In genomic region chr11:30765076-30765475, GRCm38 (mm10) we compare ENCODE assay signal across 19 mouse cellular contexts. TPM values are rescaled to one million over a fixed set of nuclear protein-coding genes. Genes with fewer than 3 reads are reported as not detected.
DNase-seq lines count a peak whose midpoint lies in the region; TF ChIP-seq lines count a peak whose summit lies in the region.
"Had no signal": no experiment of that assay in that cellular context is flagged by ENCODE, and none has a peak within 500 bp of the region (broad histone marks: within the 10 kb centered on the region; RNA-seq: fewer than 3 reads in every experiment).

No protein-coding gene starts in this region.

- no peak overlapping the region for H3K27ac ChIP-seq in cerebellum, adult 2 months (ENCODE audit: insufficient read depth, low read length)
- H3K27ac ChIP-seq: embryonic facial prominence, embryonic 13.5 days; embryonic facial prominence, embryonic 15.5 days; forebrain, embryonic 10.5 days; forebrain, embryonic 12.5 days had no signal

- TF ChIP-seq CTCF in cerebellum, adult 2 months (IDR thresholded peaks at IDR 0.05; ENCODE audit: borderline replicate concordance, insufficient read depth, low read depth, low read length) = no peak

- no peak for TF ChIP-seq POLR2A in cerebellum, adult 2 months (IDR thresholded peaks at IDR 0.05; ENCODE audit: borderline replicate concordance, insufficient read depth, low read length)

- DNase-seq in cerebellum, postnatal 10 days = peak; percentile 63 to 75
- no peak for DNase-seq in cerebellum, adult 2 months
- DNase-seq in left cerebral cortex, postnatal 4 days = peak; percentile 64
- DNase-seq in left cerebral cortex, postnatal 14 days (ENCODE audit: low spot score in 2 of 2) = no peak
- DNase-seq in A20 (ENCODE audit: low read depth, low spot score) = peak; percentile 0
- DNase-seq: adrenal gland, adult 2 months; adrenal gland, postnatal 10 days; adrenal gland, postnatal 25 days; cerebellum, adult 11 months; cerebellum, adult 8-10 months; cerebellum, adult 9-11 months; cerebellum, postnatal 36 days; embryo, embryonic 11 days; forebrain, postnatal 0 days had no signal

- intact Hi-C loops in left cerebral cortex, postnatal 4 days (cut with DNase I) = no loop called here
- intact Hi-C loops in left cerebral cortex, postnatal 14 days (cut with DNase I) = no loop called here

- H3K4me3 ChIP-seq in cerebellum, adult 2 months (replicated peaks; ENCODE audit: insufficient read depth, low read depth, low read length) = no peak overlapping the region
- H3K4me3 ChIP-seq: embryonic facial prominence, embryonic 13.5 days; embryonic facial prominence, embryonic 15.5 days; erythroblast, embryonic 14.5 days; forebrain, embryonic 10.5 days; forebrain, embryonic 12.5 days had no signal

- WGBS in cerebellum, adult 2 months = 6% methylated on average over 1 of the region's 1 CpGs

- H3K4me1 ChIP-seq in cerebellum, adult 2 months (ENCODE audit: control insufficient read depth, insufficient read depth, low read length) = no peaks in the 10 kb centered on the region
- H3K4me1 ChIP-seq: embryonic facial prominence, embryonic 13.5 days; embryonic facial prominence, embryonic 15.5 days; forebrain, embryonic 10.5 days; forebrain, embryonic 12.5 days had no signal

- no peaks in the 10 kb centered on the region for H3K27me3 ChIP-seq in cerebellum, adult 2 months (ENCODE audit: control insufficient read depth, insufficient read depth, low read length)
- H3K27me3 ChIP-seq: embryonic facial prominence, embryonic 13.5 days; embryonic facial prominence, embryonic 15.5 days; forebrain, embryonic 12.5 days had no signal

RNA-seq across cellular contexts. Expression of gene Psme4, which starts 6.5 kb away (rescaled TPM):
- polyA plus RNA-seq in cerebellum, adult 2 months (2012; rRNA removed) = 29.5 and 30.5 TPM in 2 replicates
- total RNA-seq in left cerebral cortex, postnatal 4 days (2021) = 10 to 100 TPM; 57.2 to 72.7 TPM
- 10 to 100 TPM; 49.5 to 53.0 TPM for total RNA-seq in left cerebral cortex, postnatal 14 days (2021)

Comparison
In these comparisons a context has a peak if more than half of its experiments do, and no peak if none do; other contexts are left out.
1. DNase-seq: peak in cerebellum, postnatal 10 days (2 of 2), left cerebral cortex, postnatal 4 days (single experiment) and A20 (single experiment); none in cerebellum, adult 2 months (0 of 2) and left cerebral cortex, postnatal 14 days (0 of 2).